32 mouse cellular contexts compared by ENCODE assay signal in genomic region chr13:44559178-44559565, GRCm38 (mm10).
"Had no signal": no experiment of that assay in that cellular context is flagged by ENCODE, and none has a peak within 500 bp of the region (broad histone marks: within the 10 kb centered on the region; RNA-seq: fewer than 3 reads in every experiment).

No protein-coding gene starts in this region.

- H3K9me3 ChIP-seq: limb, embryonic 10.5 days; limb, embryonic 12.5 days; limb, embryonic 13.5 days; limb, embryonic 15.5 days; liver, embryonic 12.5 days; liver, embryonic 13.5 days; liver, embryonic 15.5 days; lung, embryonic 15.5 days; megakaryocyte, embryonic 14.5 days; midbrain, embryonic 10.5 days; midbrain, embryonic 12.5 days; midbrain, embryonic 13.5 days; midbrain, embryonic 15.5 days; neural tube, embryonic 12.5 days had no signal

- H3K27me3 ChIP-seq: limb, embryonic 15.5 days; liver, embryonic 13.5 days; lung, embryonic 15.5 days; megakaryocyte, embryonic 14.5 days; midbrain, embryonic 12.5 days; midbrain, embryonic 13.5 days; midbrain, embryonic 15.5 days; neural tube, embryonic 12.5 days had no signal

- H3K4me1 ChIP-seq: liver, embryonic 12.5 days; liver, embryonic 13.5 days; liver, embryonic 15.5 days; lung, embryonic 15.5 days; midbrain, embryonic 10.5 days; midbrain, embryonic 12.5 days; midbrain, embryonic 13.5 days; midbrain, embryonic 15.5 days had no signal

- H3K4me3 ChIP-seq: limb, embryonic 10.5 days; limb, embryonic 12.5 days; limb, embryonic 13.5 days; limb, embryonic 15.5 days; liver, embryonic 12.5 days; liver, embryonic 13.5 days; liver, embryonic 15.5 days; lung, embryonic 15.5 days; megakaryocyte, embryonic 14.5 days; midbrain, embryonic 10.5 days; midbrain, embryonic 12.5 days; midbrain, embryonic 13.5 days; midbrain, embryonic 15.5 days; myocyte; neural tube, embryonic 12.5 days had no signal

- DNase-seq: left cerebral cortex, postnatal 4 days; liver; liver, embryonic 13.5 days; liver, postnatal 0 days; lung, adult 18-20 months; lung, adult 2 months; lung, embryonic 14.5 days; lung, postnatal 10 days; lung, postnatal 14 days; lung, postnatal 36 days; lung, postnatal 4 days; midbrain, embryonic 14.5 days had no signal

- ATAC-seq: liver, embryonic 12.5 days; liver, postnatal 0 days; lung, postnatal 0 days; midbrain, embryonic 13.5 days; midbrain, embryonic 15.5 days; midbrain, embryonic 16.5 days had no signal

- H3K36me3 ChIP-seq: limb, embryonic 10.5 days; limb, embryonic 12.5 days; limb, embryonic 13.5 days; limb, embryonic 15.5 days; liver, embryonic 12.5 days; liver, embryonic 13.5 days; liver, embryonic 15.5 days; lung, embryonic 15.5 days; midbrain, embryonic 10.5 days; midbrain, embryonic 12.5 days; midbrain, embryonic 13.5 days; midbrain, embryonic 15.5 days; neural tube, embryonic 12.5 days had no signal

- H3K4me2 ChIP-seq: limb, embryonic 12.5 days; limb, embryonic 13.5 days; limb, embryonic 15.5 days; liver, embryonic 11.5 days; liver, embryonic 12.5 days; liver, embryonic 13.5 days; liver, embryonic 15.5 days; lung, embryonic 14.5 days; lung, embryonic 15.5 days; midbrain, embryonic 11.5 days; midbrain, embryonic 12.5 days; midbrain, embryonic 13.5 days; midbrain, embryonic 15.5 days; neural tube, embryonic 12.5 days had no signal

- H3K9ac ChIP-seq: limb, embryonic 12.5 days; limb, embryonic 13.5 days; limb, embryonic 15.5 days; liver, embryonic 12.5 days; liver, embryonic 13.5 days; liver, embryonic 14.5 days; liver, embryonic 15.5 days; liver, postnatal 0 days; lung, embryonic 14.5 days; lung, embryonic 15.5 days; midbrain, embryonic 12.5 days; midbrain, embryonic 13.5 days; midbrain, embryonic 15.5 days; neural tube, embryonic 12.5 days had no signal

- H3K27ac ChIP-seq: limb, embryonic 12.5 days; limb, embryonic 13.5 days; limb, embryonic 15.5 days; liver, embryonic 12.5 days; liver, embryonic 13.5 days; liver, embryonic 14.5 days; liver, embryonic 15.5 days; lung, embryonic 15.5 days; macrophage; midbrain, embryonic 10.5 days; midbrain, embryonic 12.5 days; midbrain, embryonic 13.5 days; midbrain, embryonic 15.5 days; neural tube, embryonic 12.5 days had no signal
